Mouse (Mus musculus) heart, embryonic 16.5 days (tissue): ENCODE measurements around the gene Cdkl5. TPM values are rescaled to one million over a fixed set of nuclear protein-coding genes. Genes with fewer than 3 reads are reported as not detected.

ENCODE experiments used
- polyA plus RNA-seq: library from polyadenylated mRNA; unstranded; fragments of >200 nt; fragmentation: Nextera tagmentation; extraction: Ambion mirVana; gene quantifications from 2 replicates; pipeline ENCODE4 v1.2.1, GENCODE M21; 2015

Gene Cdkl5
- polyA plus RNA-seq, 1 experiment from 2014 or later, result 1.9 TPM

Other genes with a start within 250 kb of the Cdkl5 start
- 0.02 TPM in 1 of 2 replicates, not detected in the other for gene Rs1, start 226.7 kb downstream of the Cdkl5 start, polyA plus RNA-seq
- 0.14 TPM in 1 of 2 replicates, not detected in the other for gene Gja6, start 87.7 kb downstream of the Cdkl5 start, polyA plus RNA-seq
- gene Scml2, start 122.5 kb upstream of the Cdkl5 start, polyA plus RNA-seq, result 3.3 and 3.7 TPM in 2 replicates